Mouse (Mus musculus) kidney, adult 2 months (tissue): ENCODE results near the gene Man2a1.

Experiments
- CTCF ChIP-seq: fragments of 200-500 bp; conservative IDR thresholded peaks from 2 replicates; pipeline ENCODE4 v1.5.1; 2011; ENCODE audit warnings: low read depth, mild to moderate bottlenecking, control low read depth, low read length, moderate library complexity, mixed read lengths; ENCODE audit not compliant: insufficient read depth, insufficient read length
- POLR2A ChIP-seq: fragments of 200-500 bp; IDR thresholded peaks from one replicate; pipeline ENCODE4 v1.6.1; 2011; ENCODE audit warnings: low read depth, low read length, control low read depth

- TF ChIP-seq CTCF, result no peak
- no peak for TF ChIP-seq POLR2A
Observed at GRCm38 (mm10) chr17:64739129-64739528, 138.6 kb downstream of the Man2a1 start.
